Mouse (Mus musculus): ENCODE measurements at regions not wholly inside any gene's neighbourhood (a gene's known extent, or its start where the extent isn't known, plus 50 kb on each side); places are given as distances from the start of the nearest gene placed in this dataset.

GRCm38 (mm10) chr15:62460026-62460607 lies 1384.9 kb downstream of the Gsdmc2 start:
- TF ChIP-seq CTCF (IDR thresholded peaks at IDR 0.05; ENCODE audit: low read depth) = no peak
- TF ChIP-seq EP300 (IDR thresholded peaks at IDR 0.05; ENCODE audit: low read depth) = no peak
